Mouse (Mus musculus): ENCODE measurements at regions not wholly inside any gene's neighbourhood (a gene's known extent, or its start where the extent isn't known, plus 50 kb on each side); places are given as distances from the start of the nearest gene placed in this dataset.

- Histone ChIP-seq H3K9me3 (ENCODE audit: control insufficient read depth, low read length) (no peaks in the 10 kb centered on the region), H3K36me3 (ENCODE audit: control insufficient read depth, insufficient read depth, low read length) (no peaks in the 10 kb centered on the region), H3K9ac (ENCODE audit: low read length) (no peak overlapping the region), H3K4me2 (ENCODE audit: low read length) (no peak overlapping the region), H3K4me3 (ENCODE audit: control insufficient read depth in 1 of 2, insufficient read depth in 1 of 2, low read depth in 1 of 2, low read length in 2 of 2) (no peak overlapping the region), H3K27ac (replicated peaks in 1 of 2; ENCODE audit: control insufficient read depth in 1 of 2, insufficient read depth in 1 of 2, low read depth in 2 of 2, low read length in 2 of 2) (no peak overlapping the region), H3K4me1 (ENCODE audit: control insufficient read depth in 2 of 2, insufficient read depth in 2 of 2, low read length in 2 of 2) (no peaks in the 10 kb centered on the region), H3K27me3 (ENCODE audit: control insufficient read depth, insufficient read depth, low read length) (no peaks in the 10 kb centered on the region)
- 74% methylated on average over 12 of the region's 12 CpGs for WGBS
- no peak for ATAC-seq (ENCODE audit: insufficient number of reproducible peaks, insufficient read depth, low FRiP score, low read depth)
Measured at GRCm38 (mm10) chr12:107335106-107335505, 153.3 kb upstream of the 3110018I06Rik start.

GRCm38 (mm10) chr12:107338758-107339157 is 149.7 kb upstream of the 3110018I06Rik start:
- H3K4me3 ChIP-seq (ENCODE audit: control insufficient read depth in 1 of 2, insufficient read depth in 1 of 2, low read depth in 1 of 2, low read length in 2 of 2), result no peak overlapping the region
- H3K9me3 ChIP-seq (ENCODE audit: control insufficient read depth, low read length), result no peaks in the 10 kb centered on the region
- no peak overlapping the region for H3K9ac ChIP-seq (ENCODE audit: low read length)
- no peaks in the 10 kb centered on the region for H3K27me3 ChIP-seq (ENCODE audit: control insufficient read depth, insufficient read depth, low read length)
- no peaks in the 10 kb centered on the region for H3K36me3 ChIP-seq (ENCODE audit: control insufficient read depth, insufficient read depth, low read length)
- no peaks in the 10 kb centered on the region for H3K4me1 ChIP-seq (ENCODE audit: control insufficient read depth in 2 of 2, insufficient read depth in 2 of 2, low read length in 2 of 2)
- no peak overlapping the region for H3K4me2 ChIP-seq (ENCODE audit: low read length)
- 47% methylated on average over 10 of the region's 10 CpGs for WGBS
- H3K27ac ChIP-seq (replicated peaks in 1 of 2; ENCODE audit: control insufficient read depth in 1 of 2, insufficient read depth in 1 of 2, low read depth in 2 of 2, low read length in 2 of 2), result no peak overlapping the region
- ATAC-seq (ENCODE audit: insufficient number of reproducible peaks, insufficient read depth, low FRiP score, low read depth), result no peak

- Histone ChIP-seq H3K4me1 (ENCODE audit: control insufficient read depth in 2 of 2, insufficient read depth in 2 of 2, low read length in 2 of 2) (no peaks in the 10 kb centered on the region), H3K9ac (ENCODE audit: low read length) (no peak overlapping the region), H3K36me3 (ENCODE audit: control insufficient read depth, insufficient read depth, low read length) (no peaks in the 10 kb centered on the region), H3K27ac (replicated peaks in 1 of 2; ENCODE audit: control insufficient read depth in 1 of 2, insufficient read depth in 1 of 2, low read depth in 2 of 2, low read length in 2 of 2) (no peak overlapping the region), H3K9me3 (ENCODE audit: control insufficient read depth, low read length) (no peaks in the 10 kb centered on the region), H3K4me3 (ENCODE audit: control insufficient read depth in 1 of 2, insufficient read depth in 1 of 2, low read depth in 1 of 2, low read length in 2 of 2) (no peak overlapping the region), H3K4me2 (ENCODE audit: low read length) (no peak overlapping the region), H3K27me3 (ENCODE audit: control insufficient read depth, insufficient read depth, low read length) (no peaks in the 10 kb centered on the region)
- WGBS, result 69% methylated on average over 6 of the region's 6 CpGs
- no peak for ATAC-seq (ENCODE audit: insufficient number of reproducible peaks, insufficient read depth, low FRiP score, low read depth)
Measured at GRCm38 (mm10) chr12:107356211-107356610, 132.2 kb upstream of the 3110018I06Rik start.

GRCm38 (mm10) chr12:107356974-107357373 is 131.5 kb upstream of the 3110018I06Rik start:
- H3K4me1 ChIP-seq (ENCODE audit: control insufficient read depth in 2 of 2, insufficient read depth in 2 of 2, low read length in 2 of 2), result no peaks in the 10 kb centered on the region
- no peaks in the 10 kb centered on the region for H3K9me3 ChIP-seq (ENCODE audit: control insufficient read depth, low read length)
- no peak overlapping the region for H3K9ac ChIP-seq (ENCODE audit: low read length)
- H3K27ac ChIP-seq (replicated peaks in 1 of 2; ENCODE audit: control insufficient read depth in 1 of 2, insufficient read depth in 1 of 2, low read depth in 2 of 2, low read length in 2 of 2), result no peak overlapping the region
- no peak overlapping the region for H3K4me3 ChIP-seq (ENCODE audit: control insufficient read depth in 1 of 2, insufficient read depth in 1 of 2, low read depth in 1 of 2, low read length in 2 of 2)
- H3K36me3 ChIP-seq (ENCODE audit: control insufficient read depth, insufficient read depth, low read length), result no peaks in the 10 kb centered on the region
- H3K27me3 ChIP-seq (ENCODE audit: control insufficient read depth, insufficient read depth, low read length), result no peaks in the 10 kb centered on the region
- H3K4me2 ChIP-seq (ENCODE audit: low read length), result no peak overlapping the region
- ATAC-seq (ENCODE audit: insufficient number of reproducible peaks, insufficient read depth, low FRiP score, low read depth), result no peak
- WGBS, result 83% methylated on average over 7 of the region's 7 CpGs

- no peaks in the 10 kb centered on the region for H3K9me3 ChIP-seq (ENCODE audit: control insufficient read depth, low read length)
- H3K36me3 ChIP-seq (ENCODE audit: control insufficient read depth, insufficient read depth, low read length), result no peaks in the 10 kb centered on the region
- no peak for ATAC-seq (ENCODE audit: insufficient number of reproducible peaks, insufficient read depth, low FRiP score, low read depth)
- no peak overlapping the region for H3K4me2 ChIP-seq (ENCODE audit: low read length)
- no peaks in the 10 kb centered on the region for H3K4me1 ChIP-seq (ENCODE audit: control insufficient read depth in 2 of 2, insufficient read depth in 2 of 2, low read length in 2 of 2)
- H3K27ac ChIP-seq (replicated peaks in 1 of 2; ENCODE audit: control insufficient read depth in 1 of 2, insufficient read depth in 1 of 2, low read depth in 2 of 2, low read length in 2 of 2), result no peak overlapping the region
- no peak overlapping the region for H3K9ac ChIP-seq (ENCODE audit: low read length)
- H3K27me3 ChIP-seq (ENCODE audit: control insufficient read depth, insufficient read depth, low read length), result no peaks in the 10 kb centered on the region
- no peak overlapping the region for H3K4me3 ChIP-seq (ENCODE audit: control insufficient read depth in 1 of 2, insufficient read depth in 1 of 2, low read depth in 1 of 2, low read length in 2 of 2)
- WGBS, result 83% methylated on average over 12 of the region's 12 CpGs
Measured at GRCm38 (mm10) chr12:107360511-107360910, 127.9 kb upstream of the 3110018I06Rik start.

GRCm38 (mm10) chr12:107361606-107362005 is 126.8 kb upstream of the 3110018I06Rik start:
- no peak for ATAC-seq (ENCODE audit: insufficient number of reproducible peaks, insufficient read depth, low FRiP score, low read depth)
- H3K4me1 ChIP-seq (ENCODE audit: control insufficient read depth in 2 of 2, insufficient read depth in 2 of 2, low read length in 2 of 2), result no peaks in the 10 kb centered on the region
- H3K27me3 ChIP-seq (ENCODE audit: control insufficient read depth, insufficient read depth, low read length), result no peaks in the 10 kb centered on the region
- no peak overlapping the region for H3K4me3 ChIP-seq (ENCODE audit: control insufficient read depth in 1 of 2, insufficient read depth in 1 of 2, low read depth in 1 of 2, low read length in 2 of 2)
- H3K4me2 ChIP-seq (ENCODE audit: low read length), result no peak overlapping the region
- H3K9me3 ChIP-seq (ENCODE audit: control insufficient read depth, low read length), result no peaks in the 10 kb centered on the region
- WGBS, result 90% methylated on average over 7 of the region's 7 CpGs
- no peaks in the 10 kb centered on the region for H3K36me3 ChIP-seq (ENCODE audit: control insufficient read depth, insufficient read depth, low read length)
- no peak overlapping the region for H3K27ac ChIP-seq (replicated peaks in 1 of 2; ENCODE audit: control insufficient read depth in 1 of 2, insufficient read depth in 1 of 2, low read depth in 2 of 2, low read length in 2 of 2)
- H3K9ac ChIP-seq (ENCODE audit: low read length), result no peak overlapping the region

GRCm38 (mm10) chr12:107362120-107362519 is 126.3 kb upstream of the 3110018I06Rik start:
- ATAC-seq (ENCODE audit: insufficient number of reproducible peaks, insufficient read depth, low FRiP score, low read depth), result no peak
- 65% methylated on average over 10 of the region's 10 CpGs for WGBS
- H3K4me1 ChIP-seq (ENCODE audit: control insufficient read depth in 2 of 2, insufficient read depth in 2 of 2, low read length in 2 of 2), result no peaks in the 10 kb centered on the region
- no peak overlapping the region for H3K4me2 ChIP-seq (ENCODE audit: low read length)
- no peaks in the 10 kb centered on the region for H3K36me3 ChIP-seq (ENCODE audit: control insufficient read depth, insufficient read depth, low read length)
- no peak overlapping the region for H3K9ac ChIP-seq (ENCODE audit: low read length)
- H3K9me3 ChIP-seq (ENCODE audit: control insufficient read depth, low read length), result no peaks in the 10 kb centered on the region
- H3K27me3 ChIP-seq (ENCODE audit: control insufficient read depth, insufficient read depth, low read length), result no peaks in the 10 kb centered on the region
- H3K4me3 ChIP-seq (ENCODE audit: control insufficient read depth in 1 of 2, insufficient read depth in 1 of 2, low read depth in 1 of 2, low read length in 2 of 2), result no peak overlapping the region
- H3K27ac ChIP-seq (replicated peaks in 1 of 2; ENCODE audit: control insufficient read depth in 1 of 2, insufficient read depth in 1 of 2, low read depth in 2 of 2, low read length in 2 of 2), result no peak overlapping the region

GRCm38 (mm10) chr12:107372254-107372653 is 116.2 kb upstream of the 3110018I06Rik start:
- H3K4me3 ChIP-seq (ENCODE audit: control insufficient read depth in 1 of 2, insufficient read depth in 1 of 2, low read depth in 1 of 2, low read length in 2 of 2), result no peak overlapping the region
- H3K36me3 ChIP-seq (ENCODE audit: control insufficient read depth, insufficient read depth, low read length), result no peaks in the 10 kb centered on the region
- no peak overlapping the region for H3K4me2 ChIP-seq (ENCODE audit: low read length)
- no peaks in the 10 kb centered on the region for H3K9me3 ChIP-seq (ENCODE audit: control insufficient read depth, low read length)
- WGBS, result 83% methylated on average over 7 of the region's 7 CpGs
- H3K27ac ChIP-seq (replicated peaks in 1 of 2; ENCODE audit: control insufficient read depth in 1 of 2, insufficient read depth in 1 of 2, low read depth in 2 of 2, low read length in 2 of 2), result no peak overlapping the region
- no peak overlapping the region for H3K9ac ChIP-seq (ENCODE audit: low read length)
- no peaks in the 10 kb centered on the region for H3K4me1 ChIP-seq (ENCODE audit: control insufficient read depth in 2 of 2, insufficient read depth in 2 of 2, low read length in 2 of 2)
- no peaks in the 10 kb centered on the region for H3K27me3 ChIP-seq (ENCODE audit: control insufficient read depth, insufficient read depth, low read length)
- ATAC-seq (ENCODE audit: insufficient number of reproducible peaks, insufficient read depth, low FRiP score, low read depth), result no peak
